Mouse (Mus musculus): Measurements from ENCODE around the gene St6galnac3. TPM values are rescaled to one million over a fixed set of nuclear protein-coding genes. Genes with fewer than 3 reads are reported as not detected.
A peak's percentile ranks its signal among the peaks of the same experiment; 100 is the strongest.

The St6galnac3 gene
- total and polyA plus RNA-seq, 3 experiments, result 0.08 to 1.1 (median 0.38) TPM

DNA sequence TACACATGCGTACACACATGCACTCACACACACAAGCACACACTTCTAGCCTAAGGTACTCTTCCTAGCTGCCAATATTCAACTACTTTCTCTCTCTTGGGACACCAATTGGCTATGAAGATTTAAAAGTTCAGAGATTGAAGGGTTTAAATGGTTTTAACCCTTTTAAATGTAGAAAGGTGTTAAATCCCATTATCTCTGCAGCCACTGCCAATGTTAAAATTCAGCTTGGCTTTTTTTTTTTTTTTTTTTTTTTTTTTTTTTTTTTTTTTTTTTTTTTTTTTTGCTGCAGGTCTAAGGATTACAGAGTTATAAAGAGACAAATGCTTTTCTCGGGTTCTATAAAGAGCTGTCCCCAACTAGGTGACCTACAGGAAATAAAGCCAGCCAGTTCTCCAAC lies 216.4 kb downstream of the St6galnac3 start:
- no peaks in the 10 kb centered on the region for H3K27me3 ChIP-seq (replicated peaks)
- H3K36me3 ChIP-seq (replicated peaks in 1 of 2; ENCODE audit: control insufficient read depth in 1 of 2, insufficient read depth in 1 of 2, low read length in 1 of 2), result no peaks in the 10 kb centered on the region
- H3K79me2 ChIP-seq (replicated peaks; ENCODE audit: control insufficient read depth, extremely low read depth, insufficient read depth, poor library complexity, severe bottlenecking), result no peaks in the 10 kb centered on the region
- no peak for DNase-seq (ENCODE audit: extremely low read depth)
- H3K9ac ChIP-seq (ENCODE audit: insufficient read depth, low read depth), result no peak overlapping the region
- peak; percentile 84 for TF ChIP-seq ZNF384 (IDR thresholded peaks at IDR 0.05; ENCODE audit: low read depth, low read length)
- no peak for TF ChIP-seq ZMIZ1 (IDR thresholded peaks at IDR 0.05; ENCODE audit: low read depth, low read length)
- dilution Hi-C loops (cut with MboI; ENCODE audit: extremely low pct_ligation_motif_present, extremely low pct_unique_long_range_greater_than_20kb, low sequenced_read_pairs) (no loop called here), in situ Hi-C loops (cut with MboI; ENCODE audit: low pct_ligation_motif_present, low pct_unique_long_range_greater_than_20kb, low sequenced_read_pairs) (loop anchor here (25.0 kb wide), 1 partner anchor 721 kb away; no protein-coding TSS in a partner anchor)
- H3K4me3 ChIP-seq (replicated peaks in 1 of 3; ENCODE audit: low read depth in 2 of 3, low read length in 2 of 3, poor library complexity in 1 of 3), result no peak overlapping the region
- no peak overlapping the region for H3K27ac ChIP-seq (ENCODE audit: insufficient read depth, low read depth)
- no peaks in the 10 kb centered on the region for H3K9me3 ChIP-seq (replicated peaks; ENCODE audit: low read length)
- H3K4me2 ChIP-seq (ENCODE audit: insufficient read depth, low read depth, poor library complexity, severe bottlenecking), result no peak overlapping the region
- H3K4me1 ChIP-seq (ENCODE audit: control insufficient read depth in 1 of 2, insufficient read depth in 2 of 2), result 0 out of 4 replicates have a peak, but pooled peaks cover 0 to 5% of the 10 kb centered on the region in 2 experiments

- H3K9me3 ChIP-seq (replicated peaks; ENCODE audit: low read length), result no peaks in the 10 kb centered on the region
- no peak for TF ChIP-seq SIN3A (IDR thresholded peaks at IDR 0.05; ENCODE audit: low read length)
- TF ChIP-seq PAX5 (IDR thresholded peaks at IDR 0.05; ENCODE audit: low read length), result no peak
- TF ChIP-seq POLR2A (IDR thresholded peaks at IDR 0.05; ENCODE audit: low read depth, low read length), result no peak
- TF ChIP-seq RAD21 (IDR thresholded peaks at IDR 0.05; ENCODE audit: low read depth, low read length), result no peak
- TF ChIP-seq CHD1 (IDR thresholded peaks at IDR 0.05; ENCODE audit: low read depth, low read length), result no peak
- TF ChIP-seq ZNF384 (IDR thresholded peaks at IDR 0.05; ENCODE audit: low read depth, low read length), result no peak
- TF ChIP-seq ZC3H11A (IDR thresholded peaks at IDR 0.05; ENCODE audit: low read depth, low read length), result no peak
- TF ChIP-seq MAZ (IDR thresholded peaks at IDR 0.05; ENCODE audit: low read depth, low read length), result no peak
- no peak for TF ChIP-seq MEF2A (IDR thresholded peaks at IDR 0.05; ENCODE audit: borderline replicate concordance, low read depth, low read length)
- no peak for TF ChIP-seq GABPA (IDR thresholded peaks at IDR 0.05; ENCODE audit: insufficient replicate concordance, low read depth, low read length)
- no peak for TF ChIP-seq EP300 (IDR thresholded peaks at IDR 0.05; ENCODE audit: low read length)
- TF ChIP-seq ZKSCAN1 (IDR thresholded peaks at IDR 0.05; ENCODE audit: borderline replicate concordance, low read depth, low read length), result no peak
- TF ChIP-seq NELFE (IDR thresholded peaks at IDR 0.05; ENCODE audit: low read depth, low read length), result no peak
- TF ChIP-seq KAT2A (IDR thresholded peaks at IDR 0.05; ENCODE audit: insufficient replicate concordance, low read length), result no peak
- TF ChIP-seq USF2 (conservative IDR thresholded peaks at IDR 0.05; ENCODE audit: low read depth, low read length), result no peak
- no peak for TF ChIP-seq JUND (conservative IDR thresholded peaks at IDR 0.05; ENCODE audit: low read depth, low read length)
- TF ChIP-seq POLR2AphosphoS2 (IDR thresholded peaks at IDR 0.05; ENCODE audit: low read depth, low read length), result no peak
- no peak for TF ChIP-seq TCF12 (IDR thresholded peaks at IDR 0.05; ENCODE audit: low read depth, low read length)
- TF ChIP-seq HCFC1 (IDR thresholded peaks at IDR 0.05; ENCODE audit: low read depth, low read length), result no peak
- no peak for TF ChIP-seq MAFK (IDR thresholded peaks at IDR 0.05; ENCODE audit: insufficient replicate concordance, low read length)
- no peak overlapping the region for H3K4me2 ChIP-seq (ENCODE audit: insufficient read depth, low read depth, poor library complexity, severe bottlenecking)
- H3K4me3 ChIP-seq (replicated peaks in 1 of 3; ENCODE audit: low read depth in 2 of 3, low read length in 2 of 3, poor library complexity in 1 of 3), result no peak overlapping the region
- DNase-seq (ENCODE audit: extremely low read depth), result no peak
- in situ Hi-C loops (cut with MboI; ENCODE audit: low pct_ligation_motif_present, low pct_unique_long_range_greater_than_20kb, low sequenced_read_pairs) (loop anchor here (25.0 kb wide), 1 partner anchor 720 kb away; no protein-coding TSS in a partner anchor), dilution Hi-C loops (cut with MboI; ENCODE audit: extremely low pct_ligation_motif_present, extremely low pct_unique_long_range_greater_than_20kb, low sequenced_read_pairs) (no loop called here)
- H3K4me1 ChIP-seq (ENCODE audit: control insufficient read depth in 1 of 2, insufficient read depth in 2 of 2), result 0 out of 4 replicates have a peak, but pooled peaks cover 0 to 5% of the 10 kb centered on the region in 2 experiments
- no peaks in the 10 kb centered on the region for H3K36me3 ChIP-seq (replicated peaks in 1 of 2; ENCODE audit: control insufficient read depth in 1 of 2, insufficient read depth in 1 of 2, low read length in 1 of 2)
- H3K27me3 ChIP-seq (replicated peaks), result no peaks in the 10 kb centered on the region
- no peak overlapping the region for H3K9ac ChIP-seq (ENCODE audit: insufficient read depth, low read depth)
- no peaks in the 10 kb centered on the region for H3K79me2 ChIP-seq (replicated peaks; ENCODE audit: control insufficient read depth, extremely low read depth, insufficient read depth, poor library complexity, severe bottlenecking)
- H3K27ac ChIP-seq (ENCODE audit: insufficient read depth, low read depth), result no peak overlapping the region
Observed at GRCm38 (mm10) chr3:153507599-153507998, 217.4 kb downstream of the St6galnac3 start.

All from CH12.LX (cell line).